Mouse (Mus musculus) kidney, embryonic 14.5 days (tissue): ENCODE measurements around the gene Syngr3. TPM values are rescaled to one million over a fixed set of nuclear protein-coding genes. Genes with fewer than 3 reads are reported as not detected.
A peak's percentile ranks its signal among the peaks of the same experiment; 100 is the strongest.

Experiments
- ATAC-seq: fragments of 200-750 bp; cut with Nextera tagmentation; 2 replicates; pipeline ENCODE4 v1.8.0; 2017; ENCODE audit warnings: moderate number of reproducible peaks, mild to moderate bottlenecking, moderate TSS enrichment, moderate library complexity; ENCODE audit not compliant: low FRiP score, low TSS enrichment
- H3K27ac ChIP-seq: fragments of 300-500 bp; sonication (generic); 2 replicates; pipeline ENCODE4 v1.5.1; 2014; ENCODE audit warnings: low read depth, mild to moderate bottlenecking, low read length, moderate library complexity, mixed read lengths
- H3K27me3 ChIP-seq: fragments of 300-500 bp; sonication (generic); 2 replicates; pipeline ENCODE4 v1.6.1; 2014; ENCODE audit warnings: mild to moderate bottlenecking, low read length; ENCODE audit not compliant: control insufficient read depth, insufficient read depth
- H3K36me3 ChIP-seq: fragments of 300-500 bp; sonication (generic); 2 replicates; pipeline ENCODE4 v1.6.1; 2014; ENCODE audit warnings: low read length, mixed read lengths; ENCODE audit not compliant: control insufficient read depth, insufficient read depth
- H3K4me1 ChIP-seq: fragments of 300-500 bp; sonication (generic); 2 replicates; pipeline ENCODE4 v1.6.1; 2014; ENCODE audit warnings: low read length, mixed read lengths; ENCODE audit not compliant: control insufficient read depth, insufficient read depth
- H3K4me2 ChIP-seq: fragments of 300-500 bp; sonication (generic); replicated peaks from 2 replicates; pipeline ENCODE4 v1.6.1; 2014; ENCODE audit warnings: low read depth, mild to moderate bottlenecking, low read length
- H3K4me3 ChIP-seq: fragments of 300-500 bp; sonication (generic); 2 replicates; pipeline ENCODE4 v1.5.1; 2014; ENCODE audit warnings: mild to moderate bottlenecking, low read length
- H3K9ac ChIP-seq: fragments of 300-500 bp; sonication (generic); 2 replicates; pipeline ENCODE4 v1.6.1; 2014; ENCODE audit warnings: low read depth, mild to moderate bottlenecking, low read length, moderate library complexity
- H3K9me3 ChIP-seq: fragments of 300-500 bp; sonication (generic); 2 replicates; pipeline ENCODE4 v1.6.1; 2016; ENCODE audit warnings: low read length; ENCODE audit not compliant: control insufficient read depth
- WGBS: fragments of 180-500 bp; shearing (Covaris S2); extraction: QIAGEN DNeasy Blood & Tissue Kit; methylation state at CpG from one replicate; pipeline ENCODE4 v1.1.7; 2014; 5-methylcytosine and 5-hydroxymethylcytosine counted together
- polyA plus RNA-seq: library from polyadenylated mRNA; unstranded; fragments of >200 nt; fragmentation: Nextera tagmentation; extraction: Ambion mirVana; gene quantifications from 2 replicates; pipeline ENCODE4 v1.2.1, GENCODE M21; 2014

Syngr3 gene
- polyA plus RNA-seq, 1 experiment from 2014 or later = 1.2 TPM

DNA sequence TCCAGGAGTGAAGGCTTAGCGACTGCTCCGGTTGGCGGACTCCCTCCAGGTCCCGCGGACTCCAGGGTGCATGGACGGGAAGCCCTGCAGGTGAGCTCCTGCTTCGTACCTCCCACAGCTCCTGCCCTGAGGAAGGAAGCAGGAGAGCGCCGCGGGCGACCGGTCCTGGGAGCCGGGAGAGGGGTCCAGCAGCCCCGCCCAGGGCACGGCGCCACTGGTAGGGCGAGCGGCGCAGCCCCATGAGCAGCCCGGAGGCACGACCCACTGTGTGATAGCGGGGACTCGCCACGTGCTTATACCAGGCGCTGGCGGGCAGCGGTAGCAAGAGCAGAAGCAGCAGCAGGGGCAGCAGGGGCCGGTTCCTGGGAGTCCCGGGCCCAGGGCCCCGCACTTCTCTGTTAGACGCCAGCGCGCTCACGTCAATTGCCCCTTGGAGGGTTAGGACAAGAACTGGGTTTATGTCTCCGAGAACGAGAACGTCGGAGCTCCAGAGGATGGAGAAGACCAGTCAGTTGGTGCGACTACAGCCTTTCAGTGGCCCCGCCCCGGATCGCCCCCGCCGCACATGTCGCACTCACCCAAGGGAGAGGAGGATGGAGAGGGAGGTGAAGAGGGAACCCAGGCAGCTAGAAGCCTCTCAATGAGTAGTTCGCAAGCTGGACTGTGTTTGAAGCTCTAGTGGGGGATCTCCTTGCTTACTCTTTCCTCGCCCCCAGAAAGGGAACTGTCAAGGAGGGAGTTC lies 31.6 kb downstream of the Syngr3 start, which contains the start of gene Npw:
TSS of gene Npw (minus strand) at position 441 of the 742 bp plus-strand sequence.
- Histone ChIP-seq H3K27me3 (peaks cover 30% of the 10 kb centered on the region), H3K27ac (no peak within 1 kb of the TSS), H3K4me3 (peak within 1 kb of the TSS; percentile 48), H3K9ac (peak within 1 kb of the TSS; percentile 57), H3K4me2 (peak within 1 kb of the TSS; percentile 77), H3K36me3 (no peaks in the 10 kb centered on the region), H3K9me3 (no peaks in the 10 kb centered on the region), H3K4me1 (no peaks in the 10 kb centered on the region)
- ATAC-seq = peak; percentile 29
- whole genome bisulfite sequencing = 1% methylated on average over 47 of the region's 47 CpGs

DNA sequence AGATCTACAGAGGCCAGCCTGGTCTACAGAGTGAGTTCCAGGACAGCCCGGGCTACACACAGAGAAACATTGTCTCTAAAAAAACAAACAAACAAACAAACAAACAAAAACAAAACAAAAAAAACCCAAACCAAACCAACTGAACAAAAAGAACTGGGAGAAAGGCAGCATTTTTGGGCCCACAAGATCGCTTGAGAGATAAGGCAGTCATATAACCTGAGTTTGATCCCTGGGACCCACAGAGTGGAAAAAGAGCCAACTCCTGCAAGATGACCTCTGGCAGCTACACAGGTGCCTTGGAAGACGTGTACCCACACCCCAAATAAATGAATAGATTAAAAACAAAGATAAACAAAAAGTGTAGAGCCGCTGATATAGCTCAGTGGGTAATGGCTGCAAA lies 34.8 kb downstream of the Syngr3 start:
- no peak overlapping the region for H3K9ac ChIP-seq
- ATAC-seq = no peak
- no peak overlapping the region for H3K27ac ChIP-seq
- H3K9me3 ChIP-seq = no peaks in the 10 kb centered on the region
- no peak overlapping the region for H3K4me3 ChIP-seq
- H3K4me1 ChIP-seq = peaks cover 5% of the 10 kb centered on the region; the same call in 1 of the 2 replicates
- no peaks in the 10 kb centered on the region for H3K36me3 ChIP-seq
- peaks cover 24% of the 10 kb centered on the region for H3K27me3 ChIP-seq
- H3K4me2 ChIP-seq = no peak overlapping the region
- WGBS = 73% methylated on average over 4 of the region's 4 CpGs

DNA sequence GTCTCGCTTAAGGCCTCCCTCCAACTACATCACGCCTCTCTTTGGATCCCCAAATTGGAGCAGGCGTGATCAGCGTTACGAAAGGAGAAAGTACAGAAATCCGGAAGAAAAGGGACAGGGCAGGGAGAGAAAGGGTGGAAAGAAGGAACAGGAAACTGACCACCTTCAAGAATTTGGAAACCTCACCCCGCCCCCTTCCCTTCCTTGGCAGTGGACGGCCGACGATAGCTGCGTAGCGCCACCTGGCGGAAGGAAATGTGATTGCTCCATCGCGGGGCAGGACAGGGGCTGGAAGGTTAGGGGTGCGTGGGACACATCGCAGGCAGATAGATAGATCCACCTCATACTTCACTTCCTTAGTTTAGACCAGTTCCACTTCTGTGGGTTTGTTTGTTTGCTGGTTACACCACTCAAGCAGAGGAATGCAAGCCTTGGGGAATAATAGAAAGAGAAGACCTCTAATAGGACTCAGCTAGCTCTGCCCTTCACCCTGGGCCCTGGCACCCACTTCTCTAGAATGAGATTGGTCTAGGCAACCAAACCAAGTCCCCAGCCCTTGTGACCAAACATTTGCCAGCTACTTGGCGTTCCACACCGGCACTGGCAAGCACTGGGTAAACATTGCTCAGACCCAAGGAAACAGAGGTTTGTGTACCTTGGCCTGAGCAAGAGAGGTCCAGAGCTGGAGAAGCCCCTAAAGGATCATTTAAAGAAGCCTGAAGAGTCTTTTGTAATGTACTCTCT lies 35.6 kb downstream of the Syngr3 start:
- Histone ChIP-seq H3K9me3 (no peaks in the 10 kb centered on the region), H3K4me2 (peak overlapping the region; percentile 53), H3K27me3 (peaks cover 23% of the 10 kb centered on the region), H3K4me1 (peaks cover 10% of the 10 kb centered on the region), H3K4me3 (peak overlapping the region; percentile 28), H3K9ac (no peak overlapping the region), H3K36me3 (no peaks in the 10 kb centered on the region), H3K27ac (no peak overlapping the region)
- peak; percentile 66 for ATAC-seq
- 4% methylated on average over 19 of the region's 19 CpGs for WGBS

DNA sequence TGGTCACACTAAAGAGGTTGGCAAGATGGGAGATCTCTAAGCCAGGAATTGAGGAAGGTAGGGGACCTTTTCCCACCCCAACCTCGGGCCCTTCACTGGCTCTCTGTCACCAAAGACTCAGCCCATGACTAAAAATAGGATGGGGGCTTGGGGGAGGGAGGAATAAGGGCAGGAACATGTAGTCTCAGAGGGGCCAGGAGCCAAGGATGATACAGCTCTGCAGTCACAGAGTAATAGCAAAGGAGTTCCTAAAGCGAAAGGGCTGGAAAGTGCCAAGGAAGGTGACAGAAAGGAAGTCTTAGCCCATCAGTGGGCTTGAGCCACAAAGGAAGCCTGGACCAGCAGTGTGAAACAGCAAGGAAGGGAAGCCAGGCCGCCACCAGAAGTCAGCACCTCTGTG lies 37.9 kb downstream of the Syngr3 start:
- WGBS = 77% methylated on average over 3 of the region's 3 CpGs
- no peak overlapping the region for H3K27ac ChIP-seq
- no peak overlapping the region for H3K9ac ChIP-seq

DNA sequence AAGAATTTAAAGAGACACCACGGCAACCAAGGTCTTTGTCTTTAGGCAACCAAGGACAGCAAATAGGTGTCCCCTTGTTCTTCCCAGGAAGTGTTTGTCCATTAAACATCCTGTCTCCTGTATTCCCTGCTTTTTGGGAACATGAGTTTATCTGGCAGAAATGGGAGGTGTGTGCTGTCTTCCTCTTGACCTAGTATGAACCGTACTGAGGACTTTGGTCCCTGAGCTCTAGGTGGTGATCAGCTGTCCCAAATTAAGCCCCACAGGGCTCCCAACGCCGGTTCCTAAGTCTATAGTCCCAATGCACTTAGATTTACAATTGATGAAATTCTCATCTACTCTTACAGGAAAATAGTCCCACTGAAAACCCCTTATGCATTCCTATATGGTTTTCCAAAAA lies 39.0 kb downstream of the Syngr3 start:
- no peak for ATAC-seq
- Histone ChIP-seq H3K4me2 (peak overlapping the region; percentile 97), H3K27me3 (no peaks in the 10 kb centered on the region), H3K36me3 (no peaks in the 10 kb centered on the region), H3K4me1 (peaks cover 23% of the 10 kb centered on the region), H3K4me3 (peak overlapping the region; percentile 77; the same call in 1 of the 2 replicates), H3K27ac (no peak overlapping the region), H3K9ac (peak overlapping the region; percentile 90; the same call in 1 of the 2 replicates), H3K9me3 (no peaks in the 10 kb centered on the region)
- 81% methylated on average over 4 of the region's 4 CpGs for WGBS

More for the DNA sequence above, 37.9 kb downstream of the Syngr3 start:
- no peak for ATAC-seq
- Histone ChIP-seq H3K4me2 (no peak overlapping the region), H3K27me3 (peaks cover under 1% of the 10 kb centered on the region; the same call in 1 of the 2 replicates), H3K9me3 (no peaks in the 10 kb centered on the region), H3K4me1 (peaks cover 23% of the 10 kb centered on the region), H3K4me3 (no peak overlapping the region), H3K36me3 (no peaks in the 10 kb centered on the region)

DNA sequence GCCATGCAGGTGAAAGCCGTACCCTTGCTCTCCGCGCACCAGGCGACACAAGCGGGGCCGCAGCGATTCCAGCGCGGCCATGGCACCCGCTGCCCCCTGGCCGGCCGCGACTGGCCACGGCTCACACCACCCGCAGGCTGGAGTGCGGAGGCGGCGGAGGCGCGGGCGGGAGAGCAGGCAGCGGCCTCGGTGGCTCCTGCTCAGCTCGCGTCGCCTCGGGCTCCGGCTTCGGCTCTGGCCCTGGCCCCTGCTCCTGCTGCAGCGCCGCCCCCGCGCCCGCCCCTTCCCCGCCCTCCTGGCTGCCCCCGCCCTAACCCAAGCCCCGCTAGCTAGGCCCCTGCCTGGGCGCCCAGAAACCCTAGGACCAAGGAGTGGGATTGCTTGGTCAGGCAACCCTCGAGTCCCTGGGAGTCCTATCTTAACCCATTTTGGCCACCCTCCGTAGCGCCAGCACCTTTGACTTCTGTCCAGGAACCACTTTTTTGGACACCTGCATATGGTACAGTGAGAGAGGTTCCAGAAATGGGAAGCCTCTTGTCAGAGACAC lies 39.6 kb downstream of the Syngr3 start, which contains the start of gene Slc9a3r2:
TSS of gene Slc9a3r2 (minus strand) at position 258 of the 547 bp plus-strand sequence.
- peak within 1 kb of the TSS; percentile 62; the same call in 1 of the 2 replicates for H3K27ac ChIP-seq
- H3K27me3 ChIP-seq = no peaks in the 10 kb centered on the region
- H3K36me3 ChIP-seq = no peaks in the 10 kb centered on the region
- H3K4me1 ChIP-seq = peaks cover 27% of the 10 kb centered on the region
- under 1% methylated on average over 39 of the region's 41 CpGs for WGBS
- no peaks in the 10 kb centered on the region for H3K9me3 ChIP-seq
- peak within 1 kb of the TSS; percentile 77 for H3K4me3 ChIP-seq
- peak; percentile 70 for ATAC-seq
- H3K4me2 ChIP-seq = peak within 1 kb of the TSS; percentile 97
- H3K9ac ChIP-seq = peak within 1 kb of the TSS; percentile 90

DNA sequence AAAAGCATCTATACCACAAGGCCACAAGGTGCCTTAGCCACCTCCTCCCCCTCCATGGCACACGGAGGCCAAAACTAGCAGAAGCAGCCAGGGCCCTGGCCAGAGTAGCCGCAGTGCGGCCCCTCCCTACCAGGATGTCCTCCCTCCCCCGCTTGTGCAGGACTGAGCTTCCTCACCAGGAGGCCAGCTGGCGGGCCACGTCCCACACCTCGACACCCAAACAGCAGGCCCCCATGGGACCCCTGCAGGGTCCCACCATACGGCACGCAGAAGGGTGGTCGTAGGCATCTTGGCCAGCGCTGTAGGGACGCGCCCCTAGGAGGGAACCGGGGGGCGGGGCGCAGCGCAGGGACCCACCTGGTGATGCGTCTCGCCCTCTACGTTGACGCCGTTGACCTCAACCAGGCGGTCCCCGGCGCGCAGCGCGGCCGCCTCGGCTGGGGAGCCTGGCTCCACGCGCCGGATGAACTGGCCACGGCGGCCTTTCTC lies 40.1 kb downstream of the Syngr3 start:
- WGBS = 0% methylated on average over 25 of the region's 35 CpGs
- ATAC-seq = peak; percentile 43

DNA sequence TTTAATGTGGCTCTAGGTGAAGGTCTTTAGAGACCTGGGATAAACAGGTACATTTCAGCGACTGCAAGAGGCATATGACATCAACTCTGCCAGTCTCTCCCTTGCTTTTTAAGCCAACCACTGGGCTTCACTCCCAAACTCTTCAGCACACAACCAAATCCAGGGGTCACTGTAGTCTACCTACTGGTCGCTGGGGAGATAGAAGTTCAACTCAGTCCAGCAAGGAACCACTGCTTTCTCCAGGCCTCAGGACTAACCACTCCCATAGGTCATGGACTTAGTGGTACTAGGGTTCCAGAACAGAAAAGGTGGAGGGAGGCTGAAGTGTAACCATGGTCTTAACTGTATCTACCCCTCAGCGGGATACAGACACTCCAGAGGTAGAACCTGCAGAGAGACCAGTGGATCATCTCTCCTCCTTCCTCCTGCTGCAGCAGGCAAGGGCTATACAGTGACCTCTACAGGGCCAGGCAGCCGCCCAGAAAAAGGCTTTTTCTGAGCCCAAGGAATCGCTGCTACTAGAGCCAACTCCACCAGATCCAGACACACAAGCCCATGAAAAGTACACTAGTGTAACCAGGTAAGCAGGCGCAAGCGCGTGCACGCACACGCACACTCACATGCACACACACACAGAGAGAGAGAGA lies 40.9 kb downstream of the Syngr3 start:
- H3K9me3 ChIP-seq = no peaks in the 10 kb centered on the region
- H3K9ac ChIP-seq = peak overlapping the region; percentile 90; the same call in 1 of the 2 replicates
- H3K4me1 ChIP-seq = peaks cover 40% of the 10 kb centered on the region
- H3K4me3 ChIP-seq = peak overlapping the region; percentile 77
- H3K27ac ChIP-seq = no peak overlapping the region
- H3K36me3 ChIP-seq = no peaks in the 10 kb centered on the region
- peak overlapping the region; percentile 97 for H3K4me2 ChIP-seq
- ATAC-seq = no peak
- no peaks in the 10 kb centered on the region for H3K27me3 ChIP-seq
- WGBS = 78% methylated on average over 10 of the region's 10 CpGs

More for the DNA sequence above, 40.1 kb downstream of the Syngr3 start:
- H3K4me3 ChIP-seq = peak overlapping the region; percentile 77
- H3K36me3 ChIP-seq = no peaks in the 10 kb centered on the region
- H3K4me1 ChIP-seq = peaks cover 32% of the 10 kb centered on the region
- H3K27ac ChIP-seq = peak overlapping the region; percentile 62; the same call in 1 of the 2 replicates
- no peaks in the 10 kb centered on the region for H3K27me3 ChIP-seq
- no peaks in the 10 kb centered on the region for H3K9me3 ChIP-seq
- H3K9ac ChIP-seq = peak overlapping the region; percentile 90
- peak overlapping the region; percentile 97 for H3K4me2 ChIP-seq
